Mouse (Mus musculus) spleen, postnatal 14 days (tissue): ENCODE measurements around the gene Olfr1002.
"Not testable (repeated sequence)": the region's sequence is repeated elsewhere in the genome, so short reads cannot be mapped to it uniquely, and the experiment has no call there.

Source experiments
- DNase-seq, 2 experiments: peaks; one replicate each; pipeline ENCODE4 v3.0.0; 2021 to 2022; ENCODE audit warnings: low spot score in 2 of 2

The Olfr1002 gene

GRCm38 (mm10) chr2:85650604-85651003, at the start of gene Olfr1002:
Gene Olfr1002 (minus strand): TSS chr2:85650704.
- no peak for DNase-seq

- no peak for DNase-seq
These were observed 38.6 kb upstream of the Olfr1002 start, which contains the start of gene Olfr1008 for GRCm38 (mm10) chr2:85689131-85689530. Gene Olfr1008 (plus strand): TSS chr2:85689431.

DNA sequence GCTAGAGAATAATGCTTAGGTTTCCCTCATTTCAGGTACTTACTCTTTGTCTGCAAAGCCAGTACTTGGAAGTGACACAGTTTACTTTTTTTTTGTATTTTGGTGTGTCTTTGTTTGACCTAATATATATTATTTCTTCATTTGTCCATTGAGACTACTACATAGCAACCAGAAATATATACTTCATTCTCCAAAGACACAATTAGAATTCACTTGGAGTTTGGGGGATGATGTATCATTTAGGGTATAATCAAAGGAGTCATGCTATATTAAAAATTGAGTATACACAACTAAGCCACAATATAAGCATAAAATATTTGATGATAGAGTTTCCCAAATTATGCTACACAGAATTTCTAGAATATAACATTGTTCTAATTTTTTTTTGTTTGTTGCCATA, 28.2 kb upstream of the Olfr1002 start, which contains the start of gene Olfr1006:
Gene Olfr1006, minus strand, starts transcription at position 101 of the 400 bp plus-strand sequence.
- DNase-seq, result no peak

GRCm38 (mm10) chr2:85664355-85664754, 13.9 kb upstream of the Olfr1002 start, which contains the start of gene Olfr154:
Gene Olfr154 (minus strand): TSS chr2:85664455.
- not testable (repeated sequence) for DNase-seq

DNA sequence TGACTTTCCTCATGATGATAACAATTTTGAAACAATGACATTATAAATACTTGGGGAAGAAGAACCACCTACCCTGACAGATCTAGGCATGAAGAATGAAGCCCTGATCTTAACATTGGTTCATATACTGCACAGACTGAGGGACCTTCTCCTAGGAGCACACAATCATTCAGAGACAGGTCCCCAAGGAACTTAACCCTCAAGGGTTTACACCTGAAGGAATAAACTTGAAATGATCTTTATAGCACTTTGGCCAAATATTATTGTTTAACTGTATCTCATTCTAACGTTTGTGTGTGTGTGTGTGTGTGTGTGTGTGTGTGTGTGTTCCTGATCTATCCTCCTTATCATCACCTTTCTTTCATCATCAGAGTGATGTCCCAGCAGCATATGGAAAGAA, 38.7 kb downstream of the Olfr1002 start, which contains the start of gene Olfr1000:
Gene Olfr1000, minus strand, starts transcription at position 101 of the 400 bp plus-strand sequence.
- DNase-seq, result no peak
